Mouse (Mus musculus): ENCODE measurements around the gene Actc1. TPM values are rescaled to one million over a fixed set of nuclear protein-coding genes. Genes with fewer than 3 reads are reported as not detected.

The Actc1 gene
- total RNA-seq, 2 experiments from 2014 or later = not detected

Other genes with a start within 250 kb of the Actc1 start
- 1.0 and 1.2 TPM in 2 replicates for gene Scg5, start 224.4 kb downstream of the Actc1 start, total RNA-seq (2015)
- gene Scg5, start 224.4 kb downstream of the Actc1 start, total RNA-seq (2017) = 1.2 TPM in 1 of 2 replicates, not detected in the other
- 42.4 and 43.0 TPM in 2 replicates for gene Arhgap11a, start 204.9 kb downstream of the Actc1 start, total RNA-seq (2015)
- gene Arhgap11a, start 204.9 kb downstream of the Actc1 start, total RNA-seq (2017) = 35.9 and 50.3 TPM in 2 replicates
- not detected in 2 replicates for gene Gjd2, start 39.9 kb downstream of the Actc1 start, total RNA-seq (2015)
- gene Gjd2, start 39.9 kb downstream of the Actc1 start, total RNA-seq (2017) = not detected in 2 replicates
- 54.3 and 62.2 TPM in 2 replicates for gene Aqr, start 133.5 kb upstream of the Actc1 start, total RNA-seq (2015)
- gene Aqr, start 133.5 kb upstream of the Actc1 start, total RNA-seq (2017) = 39.5 and 56.5 TPM in 2 replicates
- gene Zfp770, start 147.9 kb upstream of the Actc1 start, total RNA-seq (2015) = 19.4 and 20.2 TPM in 2 replicates
- gene Zfp770, start 147.9 kb upstream of the Actc1 start, total RNA-seq (2017) = 7.9 and 8.8 TPM in 2 replicates